Mouse (Mus musculus) kidney, postnatal 4 days (tissue): ENCODE results near the gene Rpl36.

ENCODE experiments used
- DNase-seq, 2 experiments: peaks; one replicate each; pipeline ENCODE4 v3.0.0; 2021; ENCODE audit warnings: mixed read lengths in 2 of 2

The Rpl36 gene

GRCm38 (mm10) chr17:56613236-56613844 is at the start of gene Rpl36:
Gene Rpl36, plus strand, starts transcription at chr17:56613416.
- DNase-seq, result peak; percentile 98

- no peak for DNase-seq
Observed at GRCm38 (mm10) chr17:56566293-56566692, 46.9 kb upstream of the Rpl36 start.

- DNase-seq, result no peak
Observed at GRCm38 (mm10) chr17:56566918-56567317, 46.3 kb upstream of the Rpl36 start.

- DNase-seq, result no peak
Observed at GRCm38 (mm10) chr17:56567370-56567769, 45.8 kb upstream of the Rpl36 start.

GRCm38 (mm10) chr17:56570287-56570686 is 42.9 kb upstream of the Rpl36 start:
- no peak for DNase-seq

GRCm38 (mm10) chr17:56572154-56572553 is 41.1 kb upstream of the Rpl36 start:
- peak; percentile 37 to 56 for DNase-seq

- DNase-seq, result no peak
Observed at GRCm38 (mm10) chr17:56572939-56573338, 40.3 kb upstream of the Rpl36 start.

GRCm38 (mm10) chr17:56583071-56583470 is 30.1 kb upstream of the Rpl36 start:
- no peak for DNase-seq

- DNase-seq, result no peak
Observed at GRCm38 (mm10) chr17:56583611-56584256, 29.5 kb upstream of the Rpl36 start.

GRCm38 (mm10) chr17:56584257-56585130 is 28.7 kb upstream of the Rpl36 start, which contains the start of the genes Safb2 and Safb:
Gene Safb2, minus strand, starts transcription at chr17:56584585.
Gene Safb, plus strand, starts transcription at chr17:56584825.
- peak; percentile 99 to 100 for DNase-seq

- peak; percentile 63 to 76 for DNase-seq
Observed at GRCm38 (mm10) chr17:56585171-56585821, 27.9 kb upstream of the Rpl36 start.

GRCm38 (mm10) chr17:56587773-56588172 is 25.4 kb upstream of the Rpl36 start:
- no peak for DNase-seq

GRCm38 (mm10) chr17:56588921-56589320 is 24.3 kb upstream of the Rpl36 start:
- DNase-seq, result no peak

- no peak for DNase-seq
Observed at GRCm38 (mm10) chr17:56592553-56592952, 20.7 kb upstream of the Rpl36 start.

GRCm38 (mm10) chr17:56593527-56594271 is 19.5 kb upstream of the Rpl36 start:
- peak in 1 of 2 experiments; percentile 49 for DNase-seq

- DNase-seq, result no peak
Observed at GRCm38 (mm10) chr17:56603186-56604069, 9.8 kb upstream of the Rpl36 start.

GRCm38 (mm10) chr17:56604070-56604380 is 9.2 kb upstream of the Rpl36 start:
- no peak for DNase-seq

GRCm38 (mm10) chr17:56604422-56604821 is 8.8 kb upstream of the Rpl36 start:
- DNase-seq, result no peak

GRCm38 (mm10) chr17:56605431-56605830 is 7.8 kb upstream of the Rpl36 start:
- DNase-seq, result no peak

GRCm38 (mm10) chr17:56607521-56608062 is 5.6 kb upstream of the Rpl36 start:
- DNase-seq, result no peak

GRCm38 (mm10) chr17:56608699-56609098 is 4.5 kb upstream of the Rpl36 start:
- peak in 1 of 2 experiments; percentile 18 for DNase-seq
